Mouse (Mus musculus) B cell, adult 67 days (primary cell): ENCODE results near the gene Teddm1b. TPM values are rescaled to one million over a fixed set of nuclear protein-coding genes. Genes with fewer than 3 reads are reported as not detected.

Source experiments
- total RNA-seq, 2 experiments: library from RNA; stranded (reverse); gene quantifications; 4 replicates each; pipeline ENCODE4 v1.2.4; 2023

Gene Teddm1b
- not detected for total RNA-seq

DNA sequence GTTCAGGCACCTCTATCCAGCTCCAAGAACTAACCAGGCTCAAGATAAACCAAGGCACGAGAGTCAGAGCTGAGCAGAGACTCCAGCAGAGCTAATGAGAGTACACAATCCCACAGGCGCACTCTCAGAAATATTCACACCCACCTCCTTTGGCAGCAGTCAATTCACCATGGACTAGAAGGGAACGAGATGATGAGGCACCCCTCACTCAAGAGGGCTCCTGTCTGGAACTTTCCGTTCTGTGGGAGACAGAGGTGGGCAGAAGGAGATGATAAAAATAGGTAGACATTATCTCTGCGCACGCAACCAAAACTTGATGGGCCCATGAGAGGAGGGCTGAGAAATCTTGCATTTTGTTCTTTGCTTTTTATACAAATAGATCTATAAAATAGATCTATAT, at the start of gene Teddm1b:
Gene Teddm1b (plus strand): TSS at position 301 of the 400 bp plus-strand sequence.

DNA sequence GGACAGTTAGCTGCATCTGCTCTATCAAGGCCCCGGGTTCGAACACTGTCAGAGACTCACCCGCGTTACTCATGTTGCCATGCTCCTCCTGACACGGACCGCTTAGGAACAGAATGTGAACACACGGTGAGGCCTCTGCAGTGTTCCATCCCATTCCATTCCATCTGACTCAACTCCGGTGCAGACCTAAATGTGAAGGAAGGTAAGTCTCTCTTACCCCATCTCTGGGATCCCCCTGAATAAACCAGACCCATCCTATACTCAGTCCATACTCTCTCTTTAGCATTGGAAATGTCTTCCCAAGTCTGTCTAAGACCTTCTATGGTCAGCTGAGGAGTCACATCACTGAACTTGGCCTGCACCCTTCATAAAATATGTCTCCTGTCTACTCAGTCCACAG, 30.1 kb upstream of the Teddm1b start, which contains the start of gene Rgsl1:
Gene Rgsl1 (minus strand): TSS at position 101 of the 400 bp plus-strand sequence.

DNA sequence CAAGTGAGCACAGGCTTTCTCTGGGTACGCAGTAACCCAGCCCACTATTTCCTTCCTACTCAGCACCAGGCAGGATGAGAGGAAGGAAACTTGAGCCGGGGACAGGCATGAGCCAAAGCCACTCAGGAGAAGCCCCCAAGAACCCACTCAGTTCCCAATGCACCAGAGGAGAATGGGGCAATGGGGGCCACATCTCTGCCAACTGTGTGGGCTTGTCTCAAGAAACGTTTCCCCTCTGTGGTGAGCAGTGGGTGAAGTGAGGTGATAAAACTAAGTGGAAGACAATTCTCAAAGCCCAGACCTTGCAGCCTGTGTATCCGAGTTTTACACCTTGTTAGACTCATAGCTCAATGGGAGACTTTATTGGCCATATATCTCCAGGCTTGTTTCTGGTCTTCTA, 17.3 kb downstream of the Teddm1b start, which contains the start of gene Teddm1a:
Gene Teddm1a (plus strand): TSS at position 301 of the 400 bp plus-strand sequence.

DNA sequence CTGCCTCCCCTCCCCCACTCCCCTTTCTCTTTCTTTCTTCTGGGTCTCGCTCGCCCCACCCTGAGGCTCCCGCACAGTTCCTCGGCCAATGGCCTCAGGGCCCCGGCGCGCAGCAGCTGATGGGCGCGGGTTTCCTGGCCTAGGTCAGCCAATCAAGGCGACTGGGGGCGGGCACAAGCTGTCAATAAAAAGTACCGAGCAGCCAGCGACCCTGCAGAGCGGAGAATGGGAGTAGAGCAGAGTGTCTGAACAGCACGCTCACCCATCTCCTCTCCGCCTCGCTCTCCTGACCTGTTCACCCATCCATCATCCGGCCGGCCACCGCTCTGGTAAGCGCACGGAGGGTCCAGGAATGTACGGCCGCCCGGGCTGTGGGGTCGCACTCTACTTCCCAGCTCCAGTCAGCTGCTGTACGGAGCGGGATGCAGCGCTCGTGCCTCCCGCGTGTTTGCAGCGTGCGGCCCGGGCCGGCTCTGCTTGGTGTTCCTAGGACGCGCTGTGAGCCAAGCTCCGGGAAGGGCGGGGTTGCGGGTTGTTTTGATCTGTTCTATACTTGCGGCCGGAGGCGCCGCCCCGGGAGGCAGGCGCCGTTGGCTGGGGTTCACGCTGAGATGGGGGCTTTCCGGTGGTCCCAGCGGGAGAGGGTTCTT, 25.7 kb downstream of the Teddm1b start, which contains the start of the genes Glul and Teddm2:
Gene Glul (plus strand): TSS at position 214 of the 650 bp plus-strand sequence.
Gene Teddm2 (minus strand): TSS at position 498 of the 650 bp plus-strand sequence.

Other genes with a start within 250 kb of the Teddm1b start
- gene Rgs8, start 221.3 kb upstream of the Teddm1b start, total RNA-seq = not detected
- 1 to 10 TPM; 5.0 to 5.7 TPM for gene Rgs16, start 134.0 kb upstream of the Teddm1b start, total RNA-seq
- gene Rnasel, start 124.9 kb upstream of the Teddm1b start, total RNA-seq = 10 to 100 TPM; 13.9 to 17.9 TPM
- not detected for gene Rgsl1, start 30.2 kb upstream of the Teddm1b start, total RNA-seq
- not detected for gene Teddm1a, start 17.4 kb downstream of the Teddm1b start, total RNA-seq
- gene Glul, start 25.6 kb downstream of the Teddm1b start, total RNA-seq = 100 to 1,000 TPM; 124 to 135 TPM
- gene Teddm2, start 25.9 kb downstream of the Teddm1b start, total RNA-seq = under 1 TPM; 0.47 to 0.73 TPM